Mouse (Mus musculus) liver, embryonic 14 days (tissue): ENCODE results near the gene Ube3a. TPM values are rescaled to one million over a fixed set of nuclear protein-coding genes. Genes with fewer than 3 reads are reported as not detected.

ENCODE experiments used
- polyA plus RNA-seq: library from polyadenylated mRNA; depleted of rRNA; stranded (reverse); fragments of >200 nt; gene quantifications from 2 replicates; pipeline ENCODE4 v1.2.3, GENCODE M21; 2012; rRNA removed

Gene Ube3a
- 7.8 and 8.5 TPM in 2 replicates for polyA plus RNA-seq

GRCm38 (mm10) chr7:59228045-59228865 lies at the start of gene Ube3a:
Gene Ube3a, plus strand, starts transcription at chr7:59228750.

